Mouse (Mus musculus): ENCODE measurements around the gene Plin3. TPM values are rescaled to one million over a fixed set of nuclear protein-coding genes. Genes with fewer than 3 reads are reported as not detected.
A peak's percentile ranks its signal among the peaks of the same experiment; 100 is the strongest.

Gene Plin3
- polyA plus RNA-seq, 1 experiment from 2014 or later: 33.0 TPM

- peaks cover 10% of the 10 kb centered on the region for H3K36me3 ChIP-seq (replicated peaks; ENCODE audit: control insufficient read depth, insufficient read depth, low read depth, low read length)
- no peak overlapping the region for H3K27ac ChIP-seq (replicated peaks; ENCODE audit: low read depth, low read length)
- peak overlapping the region; percentile 92 for H3K4me2 ChIP-seq (ENCODE audit: low read depth, low read length)
- peaks cover 7% of the 10 kb centered on the region for H3K4me1 ChIP-seq (ENCODE audit: control insufficient read depth, insufficient read depth, low read length)
- WGBS: 41% methylated on average over 9 of the region's 9 CpGs
- peak overlapping the region; percentile 79 for H3K4me3 ChIP-seq (ENCODE audit: low read depth, low read length)
- DNase-seq (ENCODE audit: low spot score) (no peak), ATAC-seq (replicated peaks; ENCODE audit: insufficient number of reproducible peaks, low FRiP score, low TSS enrichment, low read depth) (no peak)
- H3K27me3 ChIP-seq (ENCODE audit: control insufficient read depth, insufficient read depth, low read length): no peaks in the 10 kb centered on the region
- H3K9ac ChIP-seq (replicated peaks; ENCODE audit: low read length): peak overlapping the region; percentile 81
- H3K9me3 ChIP-seq (replicated peaks; ENCODE audit: control insufficient read depth, low read length): no peaks in the 10 kb centered on the region
Measured at GRCm38 (mm10) chr17:56305156-56305555, 12.5 kb upstream of the Plin3 start.

- H3K9me3 ChIP-seq (replicated peaks; ENCODE audit: control insufficient read depth, low read length): no peaks in the 10 kb centered on the region
- no peak overlapping the region for H3K27ac ChIP-seq (replicated peaks; ENCODE audit: low read depth, low read length)
- peak overlapping the region; percentile 79 for H3K4me3 ChIP-seq (ENCODE audit: low read depth, low read length)
- peaks cover 7% of the 10 kb centered on the region for H3K4me1 ChIP-seq (ENCODE audit: control insufficient read depth, insufficient read depth, low read length)
- H3K27me3 ChIP-seq (ENCODE audit: control insufficient read depth, insufficient read depth, low read length): no peaks in the 10 kb centered on the region
- H3K36me3 ChIP-seq (replicated peaks; ENCODE audit: control insufficient read depth, insufficient read depth, low read depth, low read length): peaks cover 9% of the 10 kb centered on the region
- no peak for ATAC-seq (replicated peaks; ENCODE audit: insufficient number of reproducible peaks, low FRiP score, low TSS enrichment, low read depth)
- WGBS: 9% methylated on average over 11 of the region's 11 CpGs
- peak overlapping the region; percentile 92 for H3K4me2 ChIP-seq (ENCODE audit: low read depth, low read length)
- H3K9ac ChIP-seq (replicated peaks; ENCODE audit: low read length): peak overlapping the region; percentile 81
- no peak for DNase-seq (ENCODE audit: low spot score)
Measured at GRCm38 (mm10) chr17:56304718-56305117, 12.0 kb upstream of the Plin3 start.

GRCm38 (mm10) chr17:56303847-56304586 is 11.3 kb upstream of the Plin3 start:
- DNase-seq (ENCODE audit: low spot score) (peak; percentile 98), ATAC-seq (replicated peaks; ENCODE audit: insufficient number of reproducible peaks, low FRiP score, low TSS enrichment, low read depth) (peak; percentile 81)
- WGBS: under 1% methylated on average over 68 of the region's 68 CpGs

GRCm38 (mm10) chr17:56303160-56303846 is 10.6 kb upstream of the Plin3 start, which contains the start of gene Uhrf1:
Uhrf1 (plus strand) TSS chr17:56303321.
- H3K4me3 ChIP-seq (ENCODE audit: low read depth, low read length): peak within 1 kb of the TSS; percentile 79
- H3K4me2 ChIP-seq (ENCODE audit: low read depth, low read length): peak within 1 kb of the TSS; percentile 92
- no peaks in the 10 kb centered on the region for H3K9me3 ChIP-seq (replicated peaks; ENCODE audit: control insufficient read depth, low read length)
- peak within 1 kb of the TSS; percentile 85 for H3K9ac ChIP-seq (replicated peaks; ENCODE audit: low read length)
- WGBS: under 1% methylated on average over 43 of the region's 43 CpGs
- H3K36me3 ChIP-seq (replicated peaks; ENCODE audit: control insufficient read depth, insufficient read depth, low read depth, low read length): peaks cover 4% of the 10 kb centered on the region
- H3K27ac ChIP-seq (replicated peaks; ENCODE audit: low read depth, low read length): peak within 1 kb of the TSS; percentile 89
- peak; percentile 76 for ATAC-seq (replicated peaks; ENCODE audit: insufficient number of reproducible peaks, low FRiP score, low TSS enrichment, low read depth)
- H3K27me3 ChIP-seq (ENCODE audit: control insufficient read depth, insufficient read depth, low read length): no peaks in the 10 kb centered on the region
- DNase-seq (ENCODE audit: low spot score): peak; percentile 96
- H3K4me1 ChIP-seq (ENCODE audit: control insufficient read depth, insufficient read depth, low read length): peaks cover 7% of the 10 kb centered on the region

More at GRCm38 (mm10) chr17:56303847-56304586, 11.3 kb upstream of the Plin3 start:
- Histone ChIP-seq H3K9ac (replicated peaks; ENCODE audit: low read length) (peak overlapping the region; percentile 85), H3K27ac (replicated peaks; ENCODE audit: low read depth, low read length) (peak overlapping the region; percentile 89), H3K4me3 (ENCODE audit: low read depth, low read length) (peak overlapping the region; percentile 79), H3K27me3 (ENCODE audit: control insufficient read depth, insufficient read depth, low read length) (no peaks in the 10 kb centered on the region), H3K4me1 (ENCODE audit: control insufficient read depth, insufficient read depth, low read length) (peaks cover 7% of the 10 kb centered on the region), H3K9me3 (replicated peaks; ENCODE audit: control insufficient read depth, low read length) (no peaks in the 10 kb centered on the region), H3K36me3 (replicated peaks; ENCODE audit: control insufficient read depth, insufficient read depth, low read depth, low read length) (peaks cover 9% of the 10 kb centered on the region), H3K4me2 (ENCODE audit: low read depth, low read length) (peak overlapping the region; percentile 92)

GRCm38 (mm10) chr17:56302363-56302996 is 9.8 kb upstream of the Plin3 start:
- H3K4me3 ChIP-seq (ENCODE audit: low read depth, low read length): peak overlapping the region; percentile 79
- ATAC-seq (replicated peaks; ENCODE audit: insufficient number of reproducible peaks, low FRiP score, low TSS enrichment, low read depth): peak; percentile 35; the same call in 1 of the 2 replicates
- no peaks in the 10 kb centered on the region for H3K27me3 ChIP-seq (ENCODE audit: control insufficient read depth, insufficient read depth, low read length)
- H3K36me3 ChIP-seq (replicated peaks; ENCODE audit: control insufficient read depth, insufficient read depth, low read depth, low read length): no peaks in the 10 kb centered on the region
- peak overlapping the region; percentile 92 for H3K4me2 ChIP-seq (ENCODE audit: low read depth, low read length)
- DNase-seq (ENCODE audit: low spot score): peak; percentile 42
- peak overlapping the region; percentile 89 for H3K27ac ChIP-seq (replicated peaks; ENCODE audit: low read depth, low read length)
- H3K9me3 ChIP-seq (replicated peaks; ENCODE audit: control insufficient read depth, low read length): no peaks in the 10 kb centered on the region
- 23% methylated on average over 13 of the region's 13 CpGs for WGBS
- peaks cover 7% of the 10 kb centered on the region for H3K4me1 ChIP-seq (ENCODE audit: control insufficient read depth, insufficient read depth, low read length)
- H3K9ac ChIP-seq (replicated peaks; ENCODE audit: low read length): peak overlapping the region; percentile 41

- H3K9ac ChIP-seq (replicated peaks; ENCODE audit: low read length): no peak within 1 kb of the TSS
- no peaks in the 10 kb centered on the region for H3K9me3 ChIP-seq (replicated peaks; ENCODE audit: control insufficient read depth, low read length)
- H3K4me3 ChIP-seq (ENCODE audit: low read depth, low read length): no peak within 1 kb of the TSS
- no peak for DNase-seq (ENCODE audit: low spot score)
- H3K36me3 ChIP-seq (replicated peaks; ENCODE audit: control insufficient read depth, insufficient read depth, low read depth, low read length): no peaks in the 10 kb centered on the region
- 90% methylated on average over 9 of the region's 9 CpGs for WGBS
- H3K4me1 ChIP-seq (ENCODE audit: control insufficient read depth, insufficient read depth, low read length): peaks cover 6% of the 10 kb centered on the region
- ATAC-seq (replicated peaks; ENCODE audit: insufficient number of reproducible peaks, low FRiP score, low TSS enrichment, low read depth): no peak
- H3K4me2 ChIP-seq (ENCODE audit: low read depth, low read length): no peak within 1 kb of the TSS
- H3K27ac ChIP-seq (replicated peaks; ENCODE audit: low read depth, low read length): no peak within 1 kb of the TSS
- H3K27me3 ChIP-seq (ENCODE audit: control insufficient read depth, insufficient read depth, low read length): no peaks in the 10 kb centered on the region
Measured at GRCm38 (mm10) chr17:56300186-56300585, 7.5 kb upstream of the Plin3 start, which contains the start of gene Arrdc5. Arrdc5 (minus strand) TSS chr17:56300286.

- WGBS: 100% methylated on average over 1 of the region's 1 CpGs
Measured at GRCm38 (mm10) chr17:56298238-56298637, 5.6 kb upstream of the Plin3 start.

More at GRCm38 (mm10) chr17:56298238-56298637, 5.6 kb upstream of the Plin3 start:
- Histone ChIP-seq H3K36me3 (replicated peaks; ENCODE audit: control insufficient read depth, insufficient read depth, low read depth, low read length) (no peaks in the 10 kb centered on the region), H3K27me3 (ENCODE audit: control insufficient read depth, insufficient read depth, low read length) (no peaks in the 10 kb centered on the region), H3K4me3 (ENCODE audit: low read depth, low read length) (no peak overlapping the region), H3K27ac (replicated peaks; ENCODE audit: low read depth, low read length) (no peak overlapping the region), H3K9ac (replicated peaks; ENCODE audit: low read length) (no peak overlapping the region), H3K4me1 (ENCODE audit: control insufficient read depth, insufficient read depth, low read length) (peaks cover 4% of the 10 kb centered on the region; the same call in 1 of the 2 replicates), H3K4me2 (ENCODE audit: low read depth, low read length) (no peak overlapping the region), H3K9me3 (replicated peaks; ENCODE audit: control insufficient read depth, low read length) (no peaks in the 10 kb centered on the region)
- ATAC-seq (replicated peaks; ENCODE audit: insufficient number of reproducible peaks, low FRiP score, low TSS enrichment, low read depth): no peak
- no peak for DNase-seq (ENCODE audit: low spot score)
